Mouse (Mus musculus) intestine, postnatal 0 days (tissue): ENCODE results near the gene Ppme1. TPM values are rescaled to one million over a fixed set of nuclear protein-coding genes. Genes with fewer than 3 reads are reported as not detected.
A peak's percentile ranks its signal among the peaks of the same experiment; 100 is the strongest.

ENCODE experiments used
- ATAC-seq: fragments of 200-750 bp; cut with Nextera tagmentation; 2 replicates; pipeline ENCODE4 v1.8.0; 2017; ENCODE audit warnings: mild to moderate bottlenecking, moderate TSS enrichment, moderate library complexity
- H3K27ac ChIP-seq: fragments of 300-500 bp; sonication (generic); 2 replicates; pipeline ENCODE4 v1.5.1; 2014; ENCODE audit warnings: mild to moderate bottlenecking, low read depth, low read length, moderate library complexity
- H3K27me3 ChIP-seq: fragments of 300-500 bp; sonication (generic); replicated peaks from 2 replicates; pipeline ENCODE4 v1.6.1; 2014; ENCODE audit warnings: low read length, mixed read lengths; ENCODE audit not compliant: control insufficient read depth, insufficient read depth
- H3K36me3 ChIP-seq: fragments of 300-500 bp; sonication (generic); 2 replicates; pipeline ENCODE4 v1.6.1; 2014; ENCODE audit warnings: mild to moderate bottlenecking, moderate library complexity; ENCODE audit not compliant: control insufficient read depth, insufficient read depth
- H3K4me1 ChIP-seq: fragments of 300-500 bp; sonication (generic); replicated peaks from 2 replicates; pipeline ENCODE4 v1.6.1; 2014; ENCODE audit warnings: antibody characterized with exemption, low read length, mixed read lengths; ENCODE audit not compliant: control insufficient read depth, insufficient read depth
- H3K4me2 ChIP-seq: fragments of 300-500 bp; sonication (generic); replicated peaks from 2 replicates; pipeline ENCODE4 v1.6.1; 2014; ENCODE audit warnings: low read depth, mild to moderate bottlenecking, moderate library complexity
- H3K4me3 ChIP-seq: fragments of 300-500 bp; sonication (generic); 2 replicates; pipeline ENCODE4 v1.5.1; 2014; ENCODE audit warnings: low read depth, low read length
- H3K9ac ChIP-seq: fragments of 300-500 bp; sonication (generic); 2 replicates; pipeline ENCODE4 v1.6.1; 2014; ENCODE audit warnings: mild to moderate bottlenecking, low read depth, low read length
- H3K9me3 ChIP-seq: fragments of 300-500 bp; sonication (generic); 2 replicates; pipeline ENCODE4 v1.6.1; 2016; ENCODE audit warnings: mixed run types; ENCODE audit not compliant: control insufficient read depth
- CTCF ChIP-seq: sonication (generic); IDR thresholded peaks from 2 replicates; pipeline ENCODE4 v1.5.1; 2016; ENCODE audit warnings: low read depth, mild to moderate bottlenecking, control low read depth, antibody characterized with exemption, moderate library complexity
- WGBS: fragments of 180-500 bp; shearing (Covaris S2); extraction: QIAGEN DNeasy Blood & Tissue Kit; methylation state at CpG from one replicate; pipeline ENCODE4 v1.1.7; 2014; 5-methylcytosine and 5-hydroxymethylcytosine counted together
- polyA plus RNA-seq: library from polyadenylated mRNA; unstranded; fragments of >200 nt; fragmentation: Nextera tagmentation; extraction: Ambion mirVana; gene quantifications from 2 replicates; pipeline ENCODE4 v1.2.1, GENCODE M21; 2015

The Ppme1 gene
- 22.7 and 23.5 TPM in 2 replicates for polyA plus RNA-seq

DNA sequence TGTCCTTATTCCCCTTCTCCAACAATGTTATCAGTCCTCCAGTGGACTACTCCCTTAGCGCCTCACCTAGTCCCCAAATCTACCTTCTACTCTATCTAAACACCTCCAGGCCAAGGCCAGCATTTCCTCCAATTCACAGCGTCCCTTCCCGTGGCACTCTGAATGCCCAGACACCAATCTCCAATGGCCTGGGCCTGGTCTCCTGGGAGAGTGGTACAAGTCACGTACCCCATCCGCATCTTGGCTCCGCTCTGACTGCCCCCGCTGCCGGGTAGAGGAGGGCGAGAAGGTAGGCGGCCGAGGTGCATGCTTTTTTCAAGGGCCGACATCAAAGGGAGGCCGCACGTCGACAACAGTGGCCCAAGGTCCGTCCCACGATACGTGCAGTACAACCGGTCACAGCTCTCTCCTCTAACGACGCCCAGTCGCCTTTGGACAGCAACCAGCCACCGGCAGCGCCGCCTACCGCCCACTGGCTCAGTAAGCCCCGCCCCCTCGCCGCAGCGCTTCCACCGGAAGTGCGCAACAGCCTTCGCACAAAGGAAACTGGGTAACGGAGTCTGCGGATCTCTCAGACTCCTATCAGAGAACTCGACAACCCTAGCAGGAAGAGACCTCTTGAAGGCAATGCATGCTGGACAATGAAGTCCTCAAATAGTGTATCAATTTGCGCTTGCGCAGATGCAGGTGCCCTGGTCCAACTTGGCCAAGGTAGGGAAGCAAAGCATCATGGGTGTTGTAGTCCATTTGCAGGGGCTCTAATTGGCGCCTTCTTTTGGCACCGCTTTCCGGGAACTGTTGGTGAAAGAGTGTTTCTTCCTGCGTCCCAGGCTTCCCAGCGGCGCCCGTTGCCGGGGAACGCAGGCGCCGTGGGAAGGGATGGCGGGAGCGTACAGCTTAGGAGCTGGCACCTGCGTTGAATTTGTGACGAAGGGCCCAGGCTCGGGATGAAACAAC lies at the start of gene Ppme1, which contains the start of gene C2cd3:
Ppme1 (minus strand) TSS at position 813 of the 957 bp plus-strand sequence.
C2cd3 (plus strand) TSS at position 739 of the 957 bp plus-strand sequence.
- peak within 1 kb of the TSS; percentile 73 for H3K4me3 ChIP-seq
- H3K9me3 ChIP-seq: no peaks in the 10 kb centered on the region
- peak within 1 kb of the TSS; percentile 68 for H3K9ac ChIP-seq
- WGBS: under 1% methylated on average over 54 of the region's 54 CpGs
- H3K4me1 ChIP-seq: peaks cover 3% of the 10 kb centered on the region
- ATAC-seq: peak; percentile 98
- H3K27me3 ChIP-seq: no peaks in the 10 kb centered on the region
- H3K36me3 ChIP-seq: no peaks in the 10 kb centered on the region
- peak within 1 kb of the TSS; percentile 79 for H3K4me2 ChIP-seq
- peak; percentile 88 for TF ChIP-seq CTCF
- peak within 1 kb of the TSS; percentile 84 for H3K27ac ChIP-seq

DNA sequence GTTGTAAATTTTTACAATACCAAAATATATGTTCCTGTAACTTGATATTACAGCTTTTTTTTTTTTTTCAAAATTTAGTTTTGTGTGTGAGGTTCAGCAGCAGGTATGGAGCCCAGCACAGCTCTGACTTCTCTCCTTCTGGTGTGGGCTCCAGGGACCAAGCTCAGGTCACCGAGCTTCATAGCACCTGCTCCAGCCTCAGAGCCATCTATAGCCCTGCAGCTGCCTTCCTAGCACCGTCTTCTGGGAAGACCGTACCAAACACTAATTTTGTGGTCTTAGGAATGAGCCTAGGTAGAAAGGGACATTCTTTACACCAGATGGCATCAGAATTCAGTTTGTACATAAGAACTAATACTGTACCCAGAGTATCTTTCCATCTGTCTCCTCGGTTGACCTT lies 36.6 kb upstream of the Ppme1 start:
- no peak for ATAC-seq
- Histone ChIP-seq H3K4me3 (no peak overlapping the region), H3K36me3 (peaks cover 53% of the 10 kb centered on the region), H3K9me3 (no peaks in the 10 kb centered on the region), H3K4me2 (no peak overlapping the region), H3K4me1 (no peaks in the 10 kb centered on the region), H3K27me3 (peaks cover 3% of the 10 kb centered on the region; the same call in 1 of the 2 replicates), H3K27ac (no peak overlapping the region), H3K9ac (no peak overlapping the region)
- 83% methylated on average over 4 of the region's 4 CpGs for WGBS
- TF ChIP-seq CTCF: no peak

DNA sequence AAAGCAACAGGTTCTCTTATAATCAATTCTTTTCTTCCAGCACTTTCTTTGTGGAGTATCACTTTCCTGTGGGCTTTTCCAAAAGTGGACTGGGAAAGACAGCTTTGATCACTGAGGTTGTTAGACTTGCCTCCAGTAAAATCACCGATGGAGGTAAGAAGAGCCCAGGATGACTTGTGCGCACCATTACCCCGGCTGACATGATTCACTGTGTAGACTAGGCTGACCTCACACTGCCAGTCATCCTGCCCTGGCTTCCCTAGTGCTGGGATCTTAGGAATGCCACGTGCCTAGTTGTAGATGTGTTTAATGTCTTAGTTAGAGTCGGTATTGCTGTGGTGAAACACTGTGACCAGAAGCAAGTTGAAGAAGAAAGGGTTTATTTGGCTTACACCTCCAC lies 35.6 kb upstream of the Ppme1 start:
- Histone ChIP-seq H3K27ac (no peak overlapping the region), H3K36me3 (peaks cover 43% of the 10 kb centered on the region), H3K4me3 (no peak overlapping the region), H3K4me1 (no peaks in the 10 kb centered on the region), H3K4me2 (no peak overlapping the region), H3K9ac (no peak overlapping the region), H3K9me3 (no peaks in the 10 kb centered on the region), H3K27me3 (peaks cover 5% of the 10 kb centered on the region; the same call in 1 of the 2 replicates)
- no peak for ATAC-seq
- 94% methylated on average over 5 of the region's 5 CpGs for WGBS
- no peak for TF ChIP-seq CTCF

DNA sequence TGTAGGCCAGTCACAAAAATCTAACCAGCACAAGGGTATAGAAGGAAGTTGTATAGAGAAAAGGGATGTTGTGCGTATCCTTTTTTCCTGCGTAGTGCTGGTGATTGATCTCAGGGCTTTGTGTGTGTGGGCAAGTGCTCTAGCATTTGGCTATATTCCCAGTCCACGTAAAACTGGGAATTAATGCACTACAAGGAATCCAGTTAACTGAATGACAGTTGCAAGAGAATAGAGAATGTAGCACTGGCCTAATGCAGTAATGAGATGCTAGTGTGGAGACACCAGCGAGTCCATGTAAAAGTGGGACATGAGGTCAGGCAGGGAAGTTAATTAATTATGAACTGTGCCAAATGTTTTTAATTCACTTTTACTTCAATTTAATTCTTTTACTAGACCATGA lies 30.6 kb upstream of the Ppme1 start:
- H3K4me3 ChIP-seq: no peak overlapping the region
- 70% methylated on average over 4 of the region's 4 CpGs for WGBS
- no peak for ATAC-seq
- H3K9ac ChIP-seq: no peak overlapping the region
- no peak for TF ChIP-seq CTCF
- H3K9me3 ChIP-seq: no peaks in the 10 kb centered on the region
- no peak overlapping the region for H3K27ac ChIP-seq
- H3K36me3 ChIP-seq: peaks cover 30% of the 10 kb centered on the region
- H3K4me1 ChIP-seq: 0 out of 2 replicates have a peak, but pooled peaks cover 2% of the 10 kb centered on the region
- peaks cover 8% of the 10 kb centered on the region; the same call in 1 of the 2 replicates for H3K27me3 ChIP-seq
- H3K4me2 ChIP-seq: no peak overlapping the region

DNA sequence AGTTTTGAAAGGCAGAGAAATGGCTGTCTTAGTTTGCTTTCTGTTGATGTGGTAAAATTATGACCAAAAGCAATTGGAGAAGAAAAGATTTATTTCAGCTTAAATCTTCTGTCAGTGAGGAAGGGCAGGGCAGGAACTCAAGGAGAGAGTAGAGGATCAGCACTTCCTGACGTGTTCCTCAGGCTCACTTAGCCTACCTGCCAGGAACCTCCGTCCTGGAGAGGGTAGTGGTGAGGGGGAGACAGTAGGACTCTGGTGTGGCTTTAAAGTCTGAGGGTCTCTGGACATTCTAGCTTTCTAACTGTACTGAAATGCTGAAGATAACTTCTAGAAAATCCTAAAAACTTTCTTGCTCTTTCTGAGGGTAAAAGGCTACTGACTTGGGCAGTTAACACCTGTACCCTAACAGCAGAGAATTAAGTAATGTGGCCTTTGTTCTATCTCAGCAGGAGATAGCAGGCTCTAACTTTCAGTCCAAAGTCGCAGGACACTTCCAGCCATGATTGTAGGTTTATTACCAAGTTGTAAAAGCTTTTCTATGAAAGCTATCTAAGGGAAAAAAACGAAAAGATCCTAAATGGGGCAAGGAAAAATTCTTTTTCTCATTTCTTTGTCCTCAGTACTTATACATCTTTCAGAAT lies 28.9 kb upstream of the Ppme1 start:
- WGBS: 18% methylated on average over 4 of the region's 4 CpGs
- H3K9ac ChIP-seq: no peak overlapping the region

More for the DNA sequence above, 28.9 kb upstream of the Ppme1 start:
- Histone ChIP-seq H3K4me1 (0 out of 2 replicates have a peak, but pooled peaks cover 2% of the 10 kb centered on the region), H3K27ac (no peak overlapping the region), H3K4me3 (no peak overlapping the region), H3K4me2 (0 out of 2 replicates have a peak overlapping the region, but pooled peaks have one; percentile 28), H3K36me3 (peaks cover 29% of the 10 kb centered on the region), H3K27me3 (peaks cover 8% of the 10 kb centered on the region; the same call in 1 of the 2 replicates), H3K9me3 (no peaks in the 10 kb centered on the region)
- TF ChIP-seq CTCF: no peak
- ATAC-seq: peak; percentile 87
